Mouse (Mus musculus): ENCODE results near the gene Gnai2. TPM values are rescaled to one million over a fixed set of nuclear protein-coding genes. Genes with fewer than 3 reads are reported as not detected.

The Gnai2 gene
- polyA plus RNA-seq, 1 experiment: 752 TPM

GRCm38 (mm10) chr9:107659961-107660360 lies 24.8 kb upstream of the Gnai2 start:
- H3K4me1 ChIP-seq (ENCODE audit: control insufficient read depth, insufficient read depth, insufficient read length): no peaks in the 10 kb centered on the region
- WGBS: 92% methylated on average over 3 of the region's 3 CpGs
- no peak for DNase-seq (ENCODE audit: low read depth in 1 of 2, low spot score in 2 of 2)
- no peak overlapping the region for H3K4me3 ChIP-seq (ENCODE audit: extremely low read depth, insufficient read depth, insufficient read length)
- no peak overlapping the region for H3K27ac ChIP-seq (ENCODE audit: insufficient read depth, low read length)
- H3K27me3 ChIP-seq (ENCODE audit: control insufficient read depth, insufficient read depth, low read length): no peaks in the 10 kb centered on the region
- TF ChIP-seq CTCF (IDR thresholded peaks at IDR 0.05; ENCODE audit: extremely low read depth, insufficient read depth, insufficient read length, insufficient replicate concordance) (no peak), POLR2A (IDR thresholded peaks at IDR 0.05; ENCODE audit: low read depth, low read length) (no peak)
- no peaks in the 10 kb centered on the region for H3K36me3 ChIP-seq (ENCODE audit: control insufficient read depth, insufficient read depth, low read length)

GRCm38 (mm10) chr9:107659551-107659950 lies 24.4 kb upstream of the Gnai2 start:
- Histone ChIP-seq H3K4me3 (ENCODE audit: extremely low read depth, insufficient read depth, insufficient read length) (no peak overlapping the region), H3K4me1 (ENCODE audit: control insufficient read depth, insufficient read depth, insufficient read length) (no peaks in the 10 kb centered on the region), H3K27ac (ENCODE audit: insufficient read depth, low read length) (no peak overlapping the region), H3K27me3 (ENCODE audit: control insufficient read depth, insufficient read depth, low read length) (no peaks in the 10 kb centered on the region), H3K36me3 (ENCODE audit: control insufficient read depth, insufficient read depth, low read length) (no peaks in the 10 kb centered on the region)
- WGBS: 88% methylated on average over 10 of the region's 10 CpGs
- TF ChIP-seq POLR2A (IDR thresholded peaks at IDR 0.05; ENCODE audit: low read depth, low read length) (no peak), CTCF (IDR thresholded peaks at IDR 0.05; ENCODE audit: extremely low read depth, insufficient read depth, insufficient read length, insufficient replicate concordance) (no peak)
- no peak for DNase-seq (ENCODE audit: low read depth in 1 of 2, low spot score in 2 of 2)

- Histone ChIP-seq H3K36me3 (ENCODE audit: control insufficient read depth, insufficient read depth, low read length) (no peaks in the 10 kb centered on the region), H3K27ac (ENCODE audit: insufficient read depth, low read length) (no peak overlapping the region)
- 90% methylated on average over 6 of the region's 6 CpGs for WGBS
Observed at GRCm38 (mm10) chr9:107658096-107658495, 22.9 kb upstream of the Gnai2 start.

GRCm38 (mm10) chr9:107657144-107657543 lies 22.0 kb upstream of the Gnai2 start:
- WGBS: 71% methylated on average over 5 of the region's 5 CpGs
- H3K27me3 ChIP-seq (ENCODE audit: control insufficient read depth, insufficient read depth, low read length): no peaks in the 10 kb centered on the region
- no peak for DNase-seq (ENCODE audit: low read depth in 1 of 2, low spot score in 2 of 2)

More at GRCm38 (mm10) chr9:107658096-107658495, 22.9 kb upstream of the Gnai2 start:
- H3K4me3 ChIP-seq (ENCODE audit: extremely low read depth, insufficient read depth, insufficient read length): no peak overlapping the region
- no peaks in the 10 kb centered on the region for H3K27me3 ChIP-seq (ENCODE audit: control insufficient read depth, insufficient read depth, low read length)
- DNase-seq (ENCODE audit: low read depth in 1 of 2, low spot score in 2 of 2): no peak
- H3K4me1 ChIP-seq (ENCODE audit: control insufficient read depth, insufficient read depth, insufficient read length): no peaks in the 10 kb centered on the region
- TF ChIP-seq POLR2A (IDR thresholded peaks at IDR 0.05; ENCODE audit: low read depth, low read length) (no peak), CTCF (IDR thresholded peaks at IDR 0.05; ENCODE audit: extremely low read depth, insufficient read depth, insufficient read length, insufficient replicate concordance) (no peak)

GRCm38 (mm10) chr9:107654585-107654984 lies 19.4 kb upstream of the Gnai2 start:
- no peaks in the 10 kb centered on the region for H3K4me1 ChIP-seq (ENCODE audit: control insufficient read depth, insufficient read depth, insufficient read length)
- H3K27ac ChIP-seq (ENCODE audit: insufficient read depth, low read length): no peak overlapping the region
- DNase-seq (ENCODE audit: low read depth in 1 of 2, low spot score in 2 of 2): no peak
- H3K36me3 ChIP-seq (ENCODE audit: control insufficient read depth, insufficient read depth, low read length): no peaks in the 10 kb centered on the region
- H3K4me3 ChIP-seq (ENCODE audit: extremely low read depth, insufficient read depth, insufficient read length): no peak overlapping the region
- TF ChIP-seq POLR2A (IDR thresholded peaks at IDR 0.05; ENCODE audit: low read depth, low read length): no peak
- TF ChIP-seq CTCF (IDR thresholded peaks at IDR 0.05; ENCODE audit: extremely low read depth, insufficient read depth, insufficient read length, insufficient replicate concordance): no peak
- no peaks in the 10 kb centered on the region for H3K27me3 ChIP-seq (ENCODE audit: control insufficient read depth, insufficient read depth, low read length)
- 81% methylated on average over 4 of the region's 4 CpGs for WGBS

More at GRCm38 (mm10) chr9:107657144-107657543, 22.0 kb upstream of the Gnai2 start:
- Histone ChIP-seq H3K27ac (ENCODE audit: insufficient read depth, low read length) (no peak overlapping the region), H3K4me3 (ENCODE audit: extremely low read depth, insufficient read depth, insufficient read length) (no peak overlapping the region), H3K4me1 (ENCODE audit: control insufficient read depth, insufficient read depth, insufficient read length) (no peaks in the 10 kb centered on the region), H3K36me3 (ENCODE audit: control insufficient read depth, insufficient read depth, low read length) (no peaks in the 10 kb centered on the region)
- TF ChIP-seq POLR2A (IDR thresholded peaks at IDR 0.05; ENCODE audit: low read depth, low read length) (no peak), CTCF (IDR thresholded peaks at IDR 0.05; ENCODE audit: extremely low read depth, insufficient read depth, insufficient read length, insufficient replicate concordance) (no peak)

- 81% methylated on average over 2 of the region's 2 CpGs for WGBS
- no peak for DNase-seq (ENCODE audit: low read depth in 1 of 2, low spot score in 2 of 2)
- Histone ChIP-seq H3K27me3 (ENCODE audit: control insufficient read depth, insufficient read depth, low read length) (no peaks in the 10 kb centered on the region), H3K4me3 (ENCODE audit: extremely low read depth, insufficient read depth, insufficient read length) (no peak overlapping the region), H3K4me1 (ENCODE audit: control insufficient read depth, insufficient read depth, insufficient read length) (no peaks in the 10 kb centered on the region), H3K36me3 (ENCODE audit: control insufficient read depth, insufficient read depth, low read length) (no peaks in the 10 kb centered on the region), H3K27ac (ENCODE audit: insufficient read depth, low read length) (no peak overlapping the region)
- TF ChIP-seq CTCF (IDR thresholded peaks at IDR 0.05; ENCODE audit: extremely low read depth, insufficient read depth, insufficient read length, insufficient replicate concordance): no peak
- TF ChIP-seq POLR2A (IDR thresholded peaks at IDR 0.05; ENCODE audit: low read depth, low read length): no peak
Observed at GRCm38 (mm10) chr9:107653474-107653873, 18.3 kb upstream of the Gnai2 start.

- no peak overlapping the region for H3K27ac ChIP-seq (ENCODE audit: insufficient read depth, low read length)
- WGBS: 66% methylated on average over 12 of the region's 12 CpGs
- no peak overlapping the region for H3K4me3 ChIP-seq (ENCODE audit: extremely low read depth, insufficient read depth, insufficient read length)
- no peaks in the 10 kb centered on the region for H3K27me3 ChIP-seq (ENCODE audit: control insufficient read depth, insufficient read depth, low read length)
- no peaks in the 10 kb centered on the region for H3K4me1 ChIP-seq (ENCODE audit: control insufficient read depth, insufficient read depth, insufficient read length)
- no peaks in the 10 kb centered on the region for H3K36me3 ChIP-seq (ENCODE audit: control insufficient read depth, insufficient read depth, low read length)
- no peak for DNase-seq (ENCODE audit: low read depth in 1 of 2, low spot score in 2 of 2)
- no peak for TF ChIP-seq POLR2A (IDR thresholded peaks at IDR 0.05; ENCODE audit: low read depth, low read length)
- no peak for TF ChIP-seq CTCF (IDR thresholded peaks at IDR 0.05; ENCODE audit: extremely low read depth, insufficient read depth, insufficient read length, insufficient replicate concordance)
Observed at GRCm38 (mm10) chr9:107650708-107651481, 15.7 kb upstream of the Gnai2 start.
